11 mouse cellular contexts compared by ENCODE assay signal in the genomic region with DNA sequence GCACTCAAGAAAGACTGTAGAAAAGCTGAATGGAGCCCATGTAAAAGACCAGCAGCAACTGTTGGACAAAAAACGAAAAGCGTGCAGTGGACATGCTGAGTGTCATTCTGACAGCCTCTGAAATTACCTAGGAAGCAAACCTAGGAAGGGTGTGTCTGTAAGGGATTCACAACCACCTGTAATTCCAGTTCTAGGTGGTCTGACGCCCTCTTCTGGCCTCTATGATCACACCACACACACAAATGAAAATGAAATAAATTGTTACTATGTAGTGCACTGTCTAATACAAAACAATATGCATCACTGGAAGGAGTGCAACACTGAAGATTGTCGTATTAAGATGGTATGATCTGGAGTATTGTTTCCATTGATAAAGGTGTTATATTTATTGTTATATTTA.
"Had no signal": no experiment of that assay in that cellular context is flagged by ENCODE, and none has a peak within 500 bp of the region (broad histone marks: within the 10 kb centered on the region; RNA-seq: fewer than 3 reads in every experiment).

No protein-coding gene starts in this region.

- H3K4me2 ChIP-seq: intestine, embryonic 15.5 days; kidney, embryonic 15.5 days; limb, embryonic 15.5 days; liver, embryonic 15.5 days; lung, embryonic 14.5 days; midbrain, embryonic 13.5 days had no signal

- ATAC-seq: intestine, embryonic 15.5 days; midbrain, embryonic 13.5 days had no signal

- H3K9ac ChIP-seq: intestine, embryonic 15.5 days; kidney, embryonic 15.5 days; limb, embryonic 15.5 days; liver, embryonic 15.5 days; lung, embryonic 14.5 days; midbrain, embryonic 13.5 days had no signal

- H3K9me3 ChIP-seq: intestine, embryonic 15.5 days; kidney, embryonic 15.5 days; limb, embryonic 15.5 days; liver, embryonic 15.5 days; midbrain, embryonic 13.5 days had no signal

- H3K27ac ChIP-seq: intestine, embryonic 15.5 days; kidney, embryonic 15.5 days; left cerebral cortex, adult 2 months; limb, embryonic 15.5 days; liver, embryonic 15.5 days; midbrain, embryonic 13.5 days had no signal

- H3K36me3 ChIP-seq: intestine, embryonic 15.5 days; kidney, embryonic 15.5 days; limb, embryonic 15.5 days; liver, embryonic 15.5 days; midbrain, embryonic 13.5 days had no signal

- H3K4me1 ChIP-seq: intestine, embryonic 15.5 days; kidney, embryonic 15.5 days; limb, embryonic 15.5 days; liver, embryonic 15.5 days; midbrain, embryonic 13.5 days had no signal

- DNase-seq: lung, embryonic 14.5 days; lung, postnatal 36 days; right cerebral cortex, adult 18-20 months; right cerebral cortex, postnatal 25 days; thymus, postnatal 4 days had no signal

- H3K27me3 ChIP-seq: intestine, embryonic 15.5 days; kidney, embryonic 15.5 days; limb, embryonic 15.5 days; liver, embryonic 15.5 days had no signal

- H3K4me3 ChIP-seq: intestine, embryonic 15.5 days; kidney, embryonic 15.5 days; left cerebral cortex, adult 2 months; limb, embryonic 15.5 days; liver, embryonic 15.5 days; midbrain, embryonic 13.5 days had no signal
